Mouse (Mus musculus) layer of hippocampus, postnatal 10 days (tissue): ENCODE results near the gene Tas2r129. TPM values are rescaled to one million over a fixed set of nuclear protein-coding genes. Genes with fewer than 3 reads are reported as not detected.
"Not testable (repeated sequence)": the region's sequence is repeated elsewhere in the genome, so short reads cannot be mapped to it uniquely, and the experiment has no call there.

ENCODE experiments used
- DNase-seq, 2 experiments: peaks; one replicate each; pipeline ENCODE4 v3.0.0; 2021; ENCODE audit warnings: low spot score in 2 of 2
- long read RNA-seq: library from polyadenylated mRNA; stranded (forward); transcript quantifications from one replicate; pipeline ENCODE4 v2.0.0, GENCODE M21; 2023
- total RNA-seq, 2 experiments: library from RNA; stranded (reverse); gene quantifications; 2 replicates each; pipeline ENCODE4 v1.2.3; 2021

Gene Tas2r129
- total RNA-seq: not detected
- long read RNA-seq: 0 reads

DNA sequence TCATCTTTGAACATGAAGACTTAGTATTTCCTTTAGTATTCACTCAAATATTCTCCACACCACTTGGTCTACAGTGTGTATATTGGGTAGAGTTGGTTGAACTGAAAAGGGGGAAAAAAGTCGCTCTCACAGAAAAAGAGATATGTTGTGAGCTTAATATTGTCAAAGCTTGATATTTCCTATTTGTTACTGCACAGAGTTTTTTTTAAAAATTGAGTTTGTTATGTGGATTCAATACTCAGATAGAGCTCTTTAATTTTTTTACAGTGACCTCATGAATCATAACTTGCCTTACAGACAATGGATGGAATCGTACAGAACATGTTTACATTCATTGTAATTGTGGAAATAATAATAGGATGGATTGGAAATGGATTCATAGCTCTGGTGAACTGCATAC is at the start of gene Tas2r129:
Gene Tas2r129, plus strand, starts transcription at position 301 of the 400 bp plus-strand sequence.
- no peak for DNase-seq

DNA sequence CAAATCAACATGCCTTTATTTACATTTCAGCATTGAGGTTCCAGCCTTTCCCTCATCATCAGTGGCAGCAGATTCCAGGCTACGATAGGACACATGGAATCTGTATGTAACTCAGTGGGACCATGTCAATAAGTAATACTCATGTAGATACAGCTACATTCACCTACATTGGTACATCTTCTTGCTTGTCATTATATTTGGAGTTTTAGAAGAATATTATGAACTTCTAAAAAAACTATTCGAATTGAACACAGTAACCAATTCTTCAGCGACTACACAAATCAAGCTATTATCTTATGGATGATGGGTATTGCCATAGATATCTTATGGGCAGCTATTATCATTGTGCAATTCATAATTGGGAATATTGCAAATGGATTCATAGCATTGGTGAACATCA is 41.6 kb upstream of the Tas2r129 start, which contains the start of gene Tas2r125:
Gene Tas2r125, plus strand, starts transcription at position 301 of the 400 bp plus-strand sequence.
- no peak for DNase-seq

DNA sequence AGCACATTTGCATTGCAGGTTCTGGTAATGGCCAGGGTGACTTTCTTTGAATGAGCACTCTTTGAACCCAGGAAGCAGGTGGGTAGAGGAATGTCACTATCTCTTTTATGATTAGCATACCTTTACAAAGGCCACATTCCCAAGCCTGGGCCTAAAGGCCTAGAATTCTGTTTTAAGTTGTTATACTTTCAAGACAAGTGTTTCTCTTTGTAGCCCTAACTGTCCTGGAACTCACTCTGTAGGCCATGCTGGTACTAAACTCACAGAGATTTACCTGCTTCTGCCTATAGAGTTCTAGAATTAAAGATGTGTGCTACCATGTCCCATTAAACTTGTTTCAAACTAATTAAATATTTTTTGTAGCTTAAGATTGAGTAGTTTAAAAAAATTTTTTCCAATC is 9.5 kb upstream of the Tas2r129 start:
- DNase-seq: not testable (repeated sequence)

DNA sequence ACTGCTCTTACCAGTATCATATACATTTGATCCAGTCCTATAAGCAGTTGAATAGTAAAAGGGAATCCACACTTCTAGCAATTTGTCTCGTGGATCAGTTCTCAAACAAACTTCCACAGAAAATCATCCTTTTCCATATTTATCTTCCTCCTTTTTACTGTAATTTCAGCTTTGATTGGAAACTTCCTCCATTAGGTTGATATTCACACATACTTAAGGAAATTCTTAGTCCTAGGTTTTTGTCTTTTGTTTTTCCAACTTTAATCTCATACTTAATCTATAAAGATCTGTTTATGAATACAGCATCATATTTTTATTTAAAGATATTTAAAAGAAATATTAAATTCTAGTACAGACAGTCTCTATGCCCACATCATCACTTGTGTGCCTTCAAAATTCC is 6.9 kb downstream of the Tas2r129 start, which contains the start of gene Tas2r131:
Gene Tas2r131, minus strand, starts transcription at position 101 of the 400 bp plus-strand sequence.
- DNase-seq: no peak

DNA sequence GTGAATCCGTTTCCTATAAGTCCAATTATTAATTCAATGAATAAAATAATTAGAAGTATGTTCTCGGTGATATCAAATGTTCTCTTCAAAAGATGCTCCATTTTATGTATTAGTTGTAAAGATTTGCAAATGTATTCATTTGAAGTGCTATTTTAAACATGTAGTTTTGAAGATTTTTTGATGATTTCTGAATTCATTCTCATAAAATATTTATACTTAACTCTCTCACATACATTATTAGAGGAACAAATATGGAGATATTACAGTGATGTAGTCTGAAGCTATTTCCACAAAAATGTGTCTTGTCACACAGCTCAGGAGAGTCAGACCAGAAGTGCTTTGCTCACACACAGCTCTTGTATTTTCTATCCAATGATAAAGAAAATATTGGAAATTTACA is 30.0 kb downstream of the Tas2r129 start, which contains the start of gene Tas2r109:
Gene Tas2r109, minus strand, starts transcription at position 101 of the 400 bp plus-strand sequence.
- DNase-seq: no peak

Other genes with a start within 250 kb of the Tas2r129 start
- not detected for gene Tas2r122, start 239.2 kb upstream of the Tas2r129 start, total RNA-seq
- not detected for gene Tas2r115, start 213.1 kb upstream of the Tas2r129 start, total RNA-seq
- not detected for gene Tas2r124, start 196.4 kb upstream of the Tas2r129 start, total RNA-seq
- gene Tas2r102, start 189.0 kb upstream of the Tas2r129 start, total RNA-seq: not detected
- not detected for gene Tas2r136, start 172.9 kb upstream of the Tas2r129 start, total RNA-seq
- gene Tas2r117, start 148.3 kb upstream of the Tas2r129 start, total RNA-seq: not detected
- gene Tas2r123, start 104.0 kb upstream of the Tas2r129 start, total RNA-seq: not detected
- not detected for gene Tas2r116, start 95.7 kb upstream of the Tas2r129 start, total RNA-seq
- not detected for gene Tas2r110, start 83.1 kb upstream of the Tas2r129 start, total RNA-seq
- gene Tas2r113, start 58.1 kb upstream of the Tas2r129 start, total RNA-seq: not detected
- gene Tas2r125, start 41.5 kb upstream of the Tas2r129 start, total RNA-seq: not detected
- gene Tas2r131, start 6.8 kb downstream of the Tas2r129 start, total RNA-seq: not detected
- gene Tas2r109, start 29.9 kb downstream of the Tas2r129 start, total RNA-seq: not detected
- gene Tas2r103, start 86.0 kb downstream of the Tas2r129 start, total RNA-seq: not detected
- not detected for gene Tas2r140, start 104.7 kb downstream of the Tas2r129 start, total RNA-seq
- 10 to 100 TPM; 60.8 to 63.8 TPM for gene Smim10l1, start 153.8 kb downstream of the Tas2r129 start, total RNA-seq